Mouse (Mus musculus): ENCODE measurements around the gene Ssr4. TPM values are rescaled to one million over a fixed set of nuclear protein-coding genes. Genes with fewer than 3 reads are reported as not detected.

Gene Ssr4
- polyA plus RNA-seq (2012; rRNA removed), result 249 and 277 TPM in 2 replicates

GRCm38 (mm10) chrX:73786364-73787224 is at the start of gene Ssr4, which contains the start of gene Idh3g:
Gene Ssr4, plus strand, starts transcription at chrX:73787028.
Gene Idh3g, minus strand, starts transcription at chrX:73786897.

GRCm38 (mm10) chrX:73756334-73757140 is 30.3 kb upstream of the Ssr4 start, which contains the start of gene Plxnb3:
Gene Plxnb3, plus strand, starts transcription at chrX:73757090.

GRCm38 (mm10) chrX:73774168-73774760 is 12.6 kb upstream of the Ssr4 start, which contains the start of gene Srpk3:
Gene Srpk3, plus strand, starts transcription at chrX:73774405.

GRCm38 (mm10) chrX:73824185-73825151 is 37.6 kb downstream of the Ssr4 start, which contains the start of gene Pdzd4:
Gene Pdzd4, minus strand, starts transcription at chrX:73824969.

Other genes with a start within 250 kb of the Ssr4 start
- 5.2 and 5.3 TPM in 2 replicates for gene Dusp9, start 147.6 kb upstream of the Ssr4 start, polyA plus RNA-seq (2012; rRNA removed)
- 23.9 and 25.6 TPM in 2 replicates for gene Pnck, start 126.9 kb upstream of the Ssr4 start, polyA plus RNA-seq (2012; rRNA removed)
- gene Slc6a8, start 113.9 kb upstream of the Ssr4 start, polyA plus RNA-seq (2012; rRNA removed), result 71.0 and 71.8 TPM in 2 replicates
- 25.8 and 32.4 TPM in 2 replicates for gene Bcap31, start 70.9 kb upstream of the Ssr4 start, polyA plus RNA-seq (2012; rRNA removed)
- 31.0 and 34.1 TPM in 2 replicates for gene Abcd1, start 70.4 kb upstream of the Ssr4 start, polyA plus RNA-seq (2012; rRNA removed)
- gene Plxnb3, start 29.9 kb upstream of the Ssr4 start, polyA plus RNA-seq (2012; rRNA removed), result 2.8 and 3.2 TPM in 2 replicates
- gene Srpk3, start 12.6 kb upstream of the Ssr4 start, polyA plus RNA-seq (2012; rRNA removed), result 5.2 and 5.4 TPM in 2 replicates
- gene Idh3g, start 131 bp upstream of the Ssr4 start, polyA plus RNA-seq (2012; rRNA removed), result 298 and 381 TPM in 2 replicates
- gene Pdzd4, start 37.9 kb downstream of the Ssr4 start, polyA plus RNA-seq (2012; rRNA removed), result 5.1 and 8.1 TPM in 2 replicates
- gene Avpr2, start 105.1 kb downstream of the Ssr4 start, polyA plus RNA-seq (2012; rRNA removed), result not detected in 2 replicates
- gene L1cam, start 109.1 kb downstream of the Ssr4 start, polyA plus RNA-seq (2012; rRNA removed), result 0.92 and 1.7 TPM in 2 replicates
- gene Arhgap4, start 134.8 kb downstream of the Ssr4 start, polyA plus RNA-seq (2012; rRNA removed), result 8.9 and 10.9 TPM in 2 replicates
- gene Naa10, start 134.9 kb downstream of the Ssr4 start, polyA plus RNA-seq (2012; rRNA removed), result 73.7 and 85.2 TPM in 2 replicates
- 19.9 and 29.7 TPM in 2 replicates for gene Renbp, start 143.8 kb downstream of the Ssr4 start, polyA plus RNA-seq (2012; rRNA removed)
- 76.2 and 81.0 TPM in 2 replicates for gene Hcfc1, start 179.3 kb downstream of the Ssr4 start, polyA plus RNA-seq (2012; rRNA removed)
- 393 and 466 TPM in 2 replicates for gene Irak1, start 236.9 kb downstream of the Ssr4 start, polyA plus RNA-seq (2012; rRNA removed)